Mouse (Mus musculus) liver, postnatal 0 days (tissue): Measurements from ENCODE around the gene Dhcr24. TPM values are rescaled to one million over a fixed set of nuclear protein-coding genes. Genes with fewer than 3 reads are reported as not detected.
A peak's percentile ranks its signal among the peaks of the same experiment; 100 is the strongest.

Experiments used
- ATAC-seq: fragments of 200-750 bp; cut with Nextera tagmentation; 2 replicates; pipeline ENCODE4 v1.8.0; 2017; ENCODE audit warnings: mild to moderate bottlenecking, moderate library complexity
- DNase-seq: peaks from one replicate; pipeline ENCODE4 v3.0.0-alpha.2; 2016
- H3K27ac ChIP-seq: fragments of 300-500 bp; sonication (generic); 2 replicates; pipeline ENCODE4 v1.5.1; 2014; ENCODE audit warnings: antibody characterized with exemption, moderate library complexity, mild to moderate bottlenecking, low read depth
- H3K27me3 ChIP-seq: fragments of 300-500 bp; sonication (generic); 2 replicates; pipeline ENCODE4 v1.6.1; 2014; ENCODE audit warnings: low read length, control low read depth, mixed read lengths; ENCODE audit not compliant: insufficient read depth
- H3K36me3 ChIP-seq: fragments of 300-500 bp; sonication (generic); replicated peaks from 2 replicates; pipeline ENCODE4 v1.6.1; 2014; ENCODE audit warnings: mild to moderate bottlenecking, control low read depth, low read length, moderate library complexity, mixed read lengths; ENCODE audit not compliant: insufficient read depth
- H3K4me1 ChIP-seq: fragments of 300-500 bp; sonication (generic); 2 replicates; pipeline ENCODE4 v1.6.1; 2014; ENCODE audit warnings: antibody characterized with exemption, mild to moderate bottlenecking, control low read depth; ENCODE audit not compliant: insufficient read depth
- H3K4me2 ChIP-seq: fragments of 300-500 bp; sonication (generic); 2 replicates; pipeline ENCODE4 v1.6.1; 2014; ENCODE audit warnings: low read depth, mild to moderate bottlenecking, low read length, moderate library complexity, mixed read lengths
- H3K4me3 ChIP-seq: fragments of 300-500 bp; sonication (generic); 2 replicates; pipeline ENCODE4 v1.5.1; 2014; ENCODE audit warnings: low read depth, low read length
- H3K9ac ChIP-seq: fragments of 300-500 bp; sonication (generic); replicated peaks from 2 replicates; pipeline ENCODE4 v1.6.1; 2014; ENCODE audit warnings: mild to moderate bottlenecking, moderate library complexity
- H3K9me3 ChIP-seq: fragments of 300-500 bp; sonication (generic); 2 replicates; pipeline ENCODE4 v1.6.1; 2016; ENCODE audit warnings: mild to moderate bottlenecking, control low read depth, low read length, mixed read lengths
- CTCF ChIP-seq: sonication (generic); IDR thresholded peaks from 2 replicates; pipeline ENCODE4 v1.5.1; 2016; ENCODE audit warnings: antibody characterized with exemption, low read depth
- EP300 ChIP-seq: IDR thresholded peaks from 2 replicates; pipeline ENCODE4 v1.6.1; 2016; ENCODE audit warnings: antibody characterized with exemption, low read depth, mild to moderate bottlenecking
- WGBS: fragments of 180-500 bp; shearing (Covaris S2); extraction: QIAGEN DNeasy Blood & Tissue Kit; methylation state at CpG from one replicate; pipeline ENCODE4 v1.1.7; 2014; ENCODE audit not compliant: insufficient replicate concordance; 5-methylcytosine and 5-hydroxymethylcytosine counted together
- polyA plus RNA-seq: library from polyadenylated mRNA; unstranded; fragments of >200 nt; fragmentation: Nextera tagmentation; extraction: Ambion mirVana; gene quantifications from 2 replicates; pipeline ENCODE4 v1.2.1, GENCODE M21; 2015

The Dhcr24 gene
- polyA plus RNA-seq, 1 experiment from 2014 or later = 17.1 TPM

DNA sequence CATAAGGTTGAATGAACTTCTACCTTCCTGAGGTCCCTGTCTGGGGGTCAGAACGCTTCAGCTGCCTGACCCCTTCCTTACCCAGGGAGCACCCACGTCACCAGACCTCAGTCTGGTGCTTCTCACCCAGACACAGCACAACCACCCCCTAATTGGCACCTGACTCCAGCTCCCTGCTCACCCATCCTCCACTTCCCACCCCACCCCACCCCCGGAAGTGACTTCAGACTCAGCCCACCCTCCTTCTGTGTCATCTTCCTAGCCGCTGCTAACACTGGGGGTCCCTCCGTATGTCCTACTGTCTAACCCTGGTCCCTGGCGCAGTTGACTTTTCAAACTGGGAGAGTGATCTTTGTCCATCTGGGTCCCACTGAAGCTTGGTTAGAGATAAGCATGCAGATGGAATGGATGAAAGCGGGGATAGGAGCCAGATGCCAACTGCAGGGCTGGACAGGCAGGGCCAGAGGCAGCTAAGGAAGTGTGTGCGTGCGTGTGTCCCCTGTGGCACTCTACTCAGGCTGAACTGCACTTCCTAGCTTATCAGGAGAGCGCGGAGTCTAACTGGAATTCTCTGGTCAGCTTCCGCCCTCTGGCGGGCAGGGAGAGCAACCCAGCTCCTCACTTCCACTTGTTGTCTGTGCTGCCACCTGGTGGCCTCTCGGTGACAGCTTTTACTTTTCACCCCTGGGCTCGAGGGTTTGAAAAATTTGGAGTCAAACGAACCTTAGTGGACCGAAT lies 31.3 kb upstream of the Dhcr24 start:
- 16% methylated on average over 17 of the region's 17 CpGs for WGBS
- no peak overlapping the region for H3K27ac ChIP-seq

DNA sequence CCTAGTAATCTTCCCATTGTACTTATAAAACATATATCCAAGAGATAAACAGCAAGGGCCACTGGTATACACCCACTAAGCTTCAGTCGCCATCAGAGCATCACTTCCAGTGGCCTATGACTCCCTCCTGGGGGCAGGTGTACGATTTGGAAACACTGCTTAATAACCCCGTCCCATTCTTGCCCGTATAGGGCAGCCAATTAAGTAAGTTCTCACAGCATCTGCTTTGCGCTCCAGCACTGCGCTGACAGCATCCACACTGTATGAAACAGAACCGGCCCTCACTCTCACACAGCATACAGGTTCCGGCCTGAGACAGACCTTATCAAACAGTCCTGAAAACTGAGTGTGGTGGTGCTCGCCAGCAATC lies 30.7 kb upstream of the Dhcr24 start:
- ATAC-seq (no peak), DNase-seq (no peak)
- WGBS = 67% methylated on average over 9 of the region's 9 CpGs
- TF ChIP-seq EP300 (no peak), CTCF (no peak)
- no peak overlapping the region for H3K4me2 ChIP-seq
- H3K9me3 ChIP-seq = no peaks in the 10 kb centered on the region
- no peak overlapping the region for H3K9ac ChIP-seq
- peaks cover 11% of the 10 kb centered on the region for H3K4me1 ChIP-seq
- H3K27ac ChIP-seq = no peak overlapping the region
- H3K36me3 ChIP-seq = no peaks in the 10 kb centered on the region
- no peaks in the 10 kb centered on the region for H3K27me3 ChIP-seq
- no peak overlapping the region for H3K4me3 ChIP-seq

More for the DNA sequence above, 31.3 kb upstream of the Dhcr24 start:
- Histone ChIP-seq H3K9ac (0 out of 2 replicates have a peak overlapping the region, but pooled peaks have one; percentile 16), H3K4me2 (peak overlapping the region; percentile 69), H3K36me3 (no peaks in the 10 kb centered on the region), H3K27me3 (no peaks in the 10 kb centered on the region), H3K4me3 (no peak overlapping the region), H3K9me3 (no peaks in the 10 kb centered on the region), H3K4me1 (peaks cover 11% of the 10 kb centered on the region)
- DNase-seq = peak; percentile 92
- peak; percentile 91 for ATAC-seq
- TF ChIP-seq EP300 (no peak), CTCF (peak; percentile 100)

DNA sequence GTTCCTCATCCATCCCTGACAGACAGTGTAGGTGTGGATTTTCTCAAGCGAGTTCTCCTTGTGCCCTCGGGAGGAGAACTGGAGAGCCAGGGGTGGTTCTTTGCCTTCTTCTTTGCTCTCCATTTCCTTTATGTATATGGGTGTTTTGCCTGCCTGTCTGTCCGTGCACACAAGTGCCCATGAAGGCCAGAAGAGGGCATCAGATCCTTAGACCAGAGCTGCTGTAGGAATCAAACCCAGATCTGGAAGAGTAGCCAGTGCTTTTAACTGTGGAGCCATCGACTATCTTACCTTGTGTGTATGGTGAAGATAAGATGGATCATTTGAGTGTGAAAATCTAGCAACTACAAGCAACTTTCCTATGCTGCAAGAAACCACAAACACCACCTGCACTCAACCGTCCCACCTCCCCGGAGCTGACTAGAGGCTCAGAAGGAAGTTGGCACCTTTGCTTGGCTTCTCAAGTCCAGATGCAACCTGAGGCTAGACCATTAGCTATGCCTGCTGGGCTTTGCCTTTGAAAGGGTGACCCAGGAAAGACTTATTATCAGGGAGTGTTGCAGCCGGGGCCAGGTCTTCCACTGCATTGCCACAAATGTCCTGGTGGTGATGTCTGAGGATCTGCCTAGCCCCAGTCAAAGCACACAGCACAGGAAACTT lies 27.3 kb upstream of the Dhcr24 start:
- WGBS = 29% methylated on average over 7 of the region's 7 CpGs
- peak; percentile 22; the same call in 1 of the 2 replicates for ATAC-seq
- no peak for DNase-seq
- Histone ChIP-seq H3K27me3 (no peaks in the 10 kb centered on the region), H3K4me2 (no peak overlapping the region), H3K4me3 (no peak overlapping the region), H3K36me3 (no peaks in the 10 kb centered on the region), H3K4me1 (peaks cover 11% of the 10 kb centered on the region), H3K9me3 (no peaks in the 10 kb centered on the region), H3K9ac (no peak overlapping the region), H3K27ac (no peak overlapping the region)
- TF ChIP-seq EP300 = no peak
- peak; percentile 69 for TF ChIP-seq CTCF

GRCm38 (mm10) chr4:106534256-106534655 lies 26.6 kb upstream of the Dhcr24 start:
- Histone ChIP-seq H3K9ac (no peak overlapping the region), H3K4me2 (no peak overlapping the region), H3K27ac (no peak overlapping the region), H3K9me3 (no peaks in the 10 kb centered on the region), H3K36me3 (no peaks in the 10 kb centered on the region), H3K4me1 (peaks cover 7% of the 10 kb centered on the region), H3K4me3 (no peak overlapping the region), H3K27me3 (no peaks in the 10 kb centered on the region)
- DNase-seq (no peak), ATAC-seq (no peak)
- TF ChIP-seq CTCF (no peak), EP300 (no peak)
- WGBS = 36% methylated on average over 7 of the region's 7 CpGs

DNA sequence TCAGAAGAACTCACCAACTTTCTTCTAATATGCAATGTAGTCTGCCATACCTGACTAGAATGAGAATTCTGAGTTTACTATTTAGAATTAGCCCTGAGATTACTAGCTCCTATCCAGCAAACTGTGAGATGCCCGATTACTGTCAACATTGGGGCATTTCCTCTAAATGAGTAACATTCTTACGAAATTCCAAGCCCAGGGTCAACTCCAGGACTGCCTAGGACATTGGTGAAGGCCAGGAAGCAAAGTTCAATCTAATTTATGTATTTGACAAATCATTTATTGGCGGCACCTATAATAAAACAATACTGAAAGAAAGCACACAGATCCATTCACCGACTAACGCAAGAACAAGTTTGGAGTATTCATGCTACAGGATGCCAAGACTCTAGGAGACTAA lies 21.1 kb upstream of the Dhcr24 start:
- 66% methylated on average over 5 of the region's 5 CpGs for WGBS
- no peak for ATAC-seq

DNA sequence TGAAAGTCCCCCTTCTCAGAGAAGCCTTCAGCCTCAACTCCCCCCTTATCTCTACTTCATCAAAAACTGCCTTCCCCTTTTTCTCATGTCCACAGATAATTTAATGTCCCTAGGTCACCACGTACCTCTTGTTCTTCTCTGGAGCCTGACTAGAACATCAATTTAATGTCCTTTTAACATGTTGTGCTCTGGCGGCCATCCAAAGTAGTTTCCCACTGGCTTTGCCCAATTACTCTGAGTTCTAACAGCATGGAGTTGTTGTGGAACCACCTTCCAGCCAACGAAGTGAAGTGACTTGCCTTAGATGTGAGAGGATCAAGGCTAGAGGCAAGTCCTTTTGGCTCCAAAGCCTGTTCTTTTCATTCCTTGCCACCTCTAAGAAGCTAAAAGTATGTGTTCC lies 19.3 kb upstream of the Dhcr24 start:
- Histone ChIP-seq H3K4me1 (peaks cover 5% of the 10 kb centered on the region; the same call in 1 of the 2 replicates), H3K27ac (no peak overlapping the region), H3K27me3 (no peaks in the 10 kb centered on the region), H3K4me2 (no peak overlapping the region), H3K4me3 (no peak overlapping the region), H3K36me3 (no peaks in the 10 kb centered on the region), H3K9ac (no peak overlapping the region), H3K9me3 (no peaks in the 10 kb centered on the region)
- no peak for TF ChIP-seq CTCF
- TF ChIP-seq EP300 = no peak
- no peak for DNase-seq
- no peak for ATAC-seq
- 51% methylated on average over 3 of the region's 3 CpGs for WGBS

More for the DNA sequence above, 21.1 kb upstream of the Dhcr24 start:
- no peaks in the 10 kb centered on the region for H3K36me3 ChIP-seq
- no peaks in the 10 kb centered on the region for H3K27me3 ChIP-seq
- no peak overlapping the region for H3K4me3 ChIP-seq
- H3K9ac ChIP-seq = no peak overlapping the region
- no peak for DNase-seq
- no peaks in the 10 kb centered on the region for H3K9me3 ChIP-seq
- no peak overlapping the region for H3K27ac ChIP-seq
- no peaks in the 10 kb centered on the region for H3K4me1 ChIP-seq
- H3K4me2 ChIP-seq = no peak overlapping the region
- no peak for TF ChIP-seq CTCF
- no peak for TF ChIP-seq EP300
